Mouse (Mus musculus) adipocyte (in vitro differentiated cells): ENCODE data around the gene Crtam.

Experiments used
- DNase-seq: peaks from one replicate; pipeline ENCODE4 v3.0.0-alpha.2; 2016; ENCODE audit warnings: low spot score

Gene Crtam

DNA sequence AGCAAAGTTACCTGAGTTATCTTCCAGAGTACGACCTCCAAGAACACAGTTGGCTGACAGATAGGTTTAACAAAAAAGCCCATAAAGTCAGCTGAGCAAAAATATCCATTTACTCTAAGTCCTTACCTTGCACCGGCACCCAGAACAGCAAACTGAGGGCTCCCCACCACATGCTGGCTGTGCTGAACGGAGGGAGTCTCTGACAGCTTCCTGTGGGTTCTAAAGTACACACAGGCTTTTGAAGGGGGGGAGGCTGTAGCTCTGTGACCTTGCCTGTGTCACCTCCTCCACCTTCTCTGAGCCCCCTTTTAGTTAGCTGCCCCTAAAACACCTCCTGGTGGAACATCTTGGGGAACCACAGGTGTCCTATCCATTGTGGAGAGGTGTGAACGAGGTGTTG is at the start of gene Crtam:
TSS of gene Crtam (minus strand) at position 214 of the 400 bp plus-strand sequence.
- DNase-seq = no peak

DNA sequence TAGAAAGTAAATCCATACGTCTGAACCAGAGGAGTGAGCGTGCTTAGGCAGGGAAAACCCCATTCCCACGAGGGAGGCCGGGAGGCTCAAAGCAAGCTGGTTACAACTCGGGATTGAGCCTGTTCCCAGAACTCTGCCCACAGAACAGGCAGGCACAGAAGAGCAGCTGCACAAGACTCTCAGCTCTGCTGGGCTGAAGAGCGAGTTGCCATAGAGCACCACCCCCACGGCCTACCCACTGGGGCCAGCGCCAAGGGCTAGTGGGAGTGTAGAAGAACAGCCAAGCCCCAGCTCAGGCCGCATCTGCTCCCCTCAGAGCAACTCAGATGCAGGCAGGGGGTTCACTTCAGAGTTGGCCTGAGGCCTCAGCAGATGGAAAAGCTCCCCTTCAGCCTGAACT is 49.7 kb upstream of the Crtam start:
- peak; percentile 15 for DNase-seq

DNA sequence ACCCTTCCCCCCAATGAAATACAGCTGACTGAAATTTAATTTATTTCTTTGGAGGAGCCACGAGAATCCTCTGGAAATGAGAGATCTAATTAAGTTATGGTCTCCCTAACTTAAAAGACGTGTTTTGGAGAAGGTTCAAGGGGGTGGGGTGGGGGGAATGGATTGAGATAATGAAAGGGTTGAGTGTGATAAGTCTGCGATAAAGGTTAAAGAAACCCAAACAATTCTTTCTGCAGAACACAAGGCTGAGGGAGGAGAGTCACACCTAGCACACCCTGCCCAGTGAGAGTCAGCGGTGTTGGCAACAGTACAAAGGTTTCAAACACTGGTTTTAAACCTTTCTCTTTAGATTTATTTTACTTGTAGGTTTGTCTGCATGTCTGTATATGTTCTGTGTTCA is 49.0 kb upstream of the Crtam start:
- DNase-seq = no peak

DNA sequence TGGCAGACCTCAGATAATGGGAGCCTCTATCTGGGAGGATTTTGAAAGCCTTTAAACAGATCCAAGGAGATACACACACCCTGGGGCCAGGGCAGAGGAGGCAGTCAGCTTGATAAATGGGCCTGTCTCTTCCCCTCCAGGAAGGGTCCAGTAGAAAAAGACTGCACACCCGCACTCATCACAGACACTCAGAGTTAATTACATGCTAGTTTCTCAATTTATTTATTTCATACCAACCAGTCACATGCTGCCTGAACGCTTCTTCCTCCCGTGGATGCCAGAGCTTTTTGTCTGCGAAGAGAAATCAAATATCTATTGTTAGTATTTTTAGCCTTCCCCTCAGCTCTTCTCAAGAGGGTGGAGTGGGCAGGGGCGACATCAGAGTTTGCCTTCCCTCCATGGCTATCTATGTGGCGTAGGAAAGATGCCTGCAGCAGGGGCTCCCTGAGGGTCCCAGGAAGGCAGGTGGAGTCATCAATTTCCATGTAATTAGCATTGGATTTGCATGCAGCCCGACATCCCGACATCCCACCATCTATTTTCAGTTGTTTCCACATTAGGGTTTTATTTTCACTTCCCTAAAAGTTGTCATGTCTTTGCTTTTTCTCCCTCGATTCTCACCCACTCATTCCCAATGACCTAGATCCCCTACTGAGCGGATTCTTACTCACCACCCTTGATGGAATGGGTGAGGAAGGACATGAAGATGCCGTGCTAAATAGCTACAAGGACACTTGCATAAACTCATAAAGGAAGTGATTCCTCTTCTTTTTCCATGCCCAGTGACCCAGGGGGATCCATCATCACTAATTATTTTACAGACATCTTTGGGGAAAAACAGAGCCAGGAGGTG is 46.9 kb upstream of the Crtam start:
- DNase-seq = no peak

DNA sequence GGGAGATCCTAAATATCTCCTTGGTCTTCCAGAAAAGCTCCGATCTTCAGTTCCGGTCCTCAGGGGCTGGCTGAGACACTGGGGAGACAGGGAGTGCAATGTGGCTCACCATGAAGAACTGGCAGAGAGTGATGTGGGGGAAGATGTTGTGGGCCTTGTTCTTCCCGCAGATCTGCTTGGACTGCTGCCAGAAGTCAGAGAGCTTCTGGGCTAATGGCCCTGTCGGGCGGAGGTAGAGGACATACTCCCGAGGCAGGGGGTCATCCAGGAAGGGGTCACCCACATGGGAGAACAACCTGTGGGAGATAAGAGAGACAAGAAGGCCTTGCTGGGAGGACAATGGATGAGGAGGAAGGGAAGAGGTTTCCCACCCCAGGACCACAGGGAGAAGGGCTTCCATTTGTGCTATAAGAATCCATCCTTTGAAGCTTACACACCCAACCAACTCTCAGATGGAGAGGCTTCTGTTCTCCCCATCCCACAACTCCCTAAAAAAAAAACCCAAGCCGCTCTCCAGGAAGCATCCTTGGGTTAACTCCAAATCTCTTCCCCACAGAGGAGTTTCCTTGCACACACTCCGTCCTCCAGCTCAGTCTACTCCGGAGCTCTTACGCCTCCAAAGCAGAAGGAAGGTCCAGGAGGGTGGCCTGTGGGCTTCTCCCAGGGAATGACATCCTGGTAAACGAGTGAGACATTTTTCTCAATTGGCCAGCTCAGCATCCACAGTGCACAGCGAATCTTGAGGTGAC is 46.1 kb upstream of the Crtam start:
- DNase-seq = no peak

DNA sequence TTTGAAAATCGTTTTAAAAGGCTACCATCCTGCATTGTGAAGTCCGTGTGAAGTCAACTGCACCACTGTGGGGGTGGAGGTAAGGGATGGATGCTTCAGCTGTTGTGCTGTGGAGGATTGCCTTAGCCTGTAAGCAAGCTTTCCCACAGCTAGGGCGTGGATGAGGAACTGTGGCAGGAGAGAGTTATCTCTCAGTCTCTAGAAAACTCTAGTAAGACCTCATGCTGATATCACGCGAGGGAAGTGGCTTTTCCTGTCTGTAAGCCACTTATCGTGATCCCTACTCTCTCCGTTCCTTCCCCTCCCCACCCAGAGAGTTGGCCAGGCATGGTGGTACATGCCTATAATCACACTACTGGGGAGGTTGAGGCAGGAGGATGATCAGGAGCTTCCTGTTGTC is 44.9 kb upstream of the Crtam start:
- no peak for DNase-seq

DNA sequence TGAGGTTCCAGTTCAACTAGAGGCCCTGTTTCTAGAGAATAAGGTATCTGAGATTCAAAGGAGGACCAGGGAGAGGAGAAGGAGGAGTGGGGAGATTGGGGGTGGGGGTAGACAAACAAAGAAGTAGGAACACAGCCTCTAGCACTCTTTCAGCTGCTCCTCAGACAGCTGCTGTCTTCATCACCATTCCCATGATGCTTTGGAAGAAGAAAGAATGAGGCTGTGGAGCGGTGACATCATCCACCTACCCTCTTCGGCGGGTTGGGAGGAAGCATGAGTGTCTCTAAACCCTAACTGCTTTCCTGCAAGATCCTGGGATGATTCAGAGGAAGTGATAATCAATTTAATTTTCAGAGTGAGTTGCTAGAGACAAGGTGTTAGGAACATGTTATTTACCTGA is 44.4 kb upstream of the Crtam start:
- no peak for DNase-seq

DNA sequence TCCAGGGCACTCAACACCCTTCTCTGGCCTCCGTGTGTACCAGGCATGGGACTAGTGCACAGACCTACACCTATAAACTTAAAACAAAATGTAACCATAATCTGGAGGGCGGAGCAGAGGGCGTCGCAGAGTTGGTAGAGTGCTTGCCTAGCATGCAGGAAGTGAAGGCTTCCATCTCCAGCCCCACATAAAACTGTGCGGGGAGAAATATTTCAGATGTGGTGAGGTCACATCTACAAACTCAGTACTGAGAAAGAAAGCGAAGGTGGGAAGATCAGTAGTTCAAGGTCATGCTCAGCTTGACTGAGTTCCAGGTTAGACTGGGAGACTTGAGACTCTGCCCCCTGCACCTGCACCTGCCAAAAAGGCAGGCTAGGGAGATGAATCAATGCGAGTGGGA is 43.8 kb upstream of the Crtam start:
- no peak for DNase-seq

DNA sequence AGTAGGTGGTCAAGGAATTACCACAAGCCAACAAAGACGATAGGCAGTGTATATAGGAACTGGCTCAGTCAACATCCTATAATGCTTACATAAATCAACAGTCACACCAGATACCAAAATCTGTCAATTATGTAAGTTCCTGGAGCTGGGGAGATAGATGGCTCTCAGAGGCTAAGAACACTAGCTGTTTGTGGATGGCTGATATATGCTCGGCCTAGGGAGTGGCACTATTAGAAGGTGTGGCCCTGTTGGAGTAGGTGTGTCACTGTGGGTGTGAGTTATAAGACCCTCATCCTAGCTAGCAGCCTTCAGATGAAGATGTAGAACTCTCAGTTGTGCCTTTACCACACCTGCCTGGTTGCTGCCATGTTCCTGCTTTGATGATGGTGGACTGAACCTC is 43.2 kb upstream of the Crtam start:
- no peak for DNase-seq

DNA sequence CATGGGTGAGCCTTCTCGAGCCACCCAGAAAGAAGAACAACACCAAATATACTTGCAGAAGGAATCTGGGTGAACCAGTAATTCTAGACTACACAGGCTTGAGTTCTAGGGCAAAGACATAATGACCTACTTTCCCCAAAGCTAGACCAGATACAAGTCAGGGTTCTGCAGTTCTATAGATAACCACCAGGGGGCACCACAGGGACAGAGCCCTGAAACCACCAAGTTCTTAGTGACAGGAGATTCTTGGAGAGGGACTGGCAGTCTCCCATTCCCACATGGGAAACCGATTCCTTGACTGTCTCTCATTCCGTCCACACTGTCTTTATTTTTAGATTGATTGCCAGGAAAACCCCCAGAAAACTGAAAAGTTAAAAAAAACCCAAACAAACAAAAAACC is 40.2 kb upstream of the Crtam start:
- DNase-seq = peak; percentile 82

DNA sequence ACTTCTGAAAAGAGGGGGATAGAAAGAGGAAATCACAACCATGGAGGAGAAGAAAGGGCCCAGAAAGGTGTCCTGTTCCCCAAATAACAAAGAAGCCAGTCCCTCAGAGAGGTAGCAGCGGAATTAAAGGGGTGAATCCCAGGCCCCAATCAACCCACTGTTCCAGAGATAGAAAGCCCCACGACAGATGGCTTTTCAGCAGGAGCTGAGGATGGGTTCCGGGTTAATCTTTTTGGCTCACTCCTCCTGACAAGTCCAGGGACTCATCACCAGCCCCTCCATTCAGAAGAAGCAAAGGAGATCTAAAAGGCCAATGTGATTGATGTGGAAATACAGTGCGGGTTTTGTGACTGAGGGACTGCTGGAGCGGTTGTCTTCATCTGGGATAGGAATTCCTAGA is 39.2 kb upstream of the Crtam start:
- DNase-seq = no peak

DNA sequence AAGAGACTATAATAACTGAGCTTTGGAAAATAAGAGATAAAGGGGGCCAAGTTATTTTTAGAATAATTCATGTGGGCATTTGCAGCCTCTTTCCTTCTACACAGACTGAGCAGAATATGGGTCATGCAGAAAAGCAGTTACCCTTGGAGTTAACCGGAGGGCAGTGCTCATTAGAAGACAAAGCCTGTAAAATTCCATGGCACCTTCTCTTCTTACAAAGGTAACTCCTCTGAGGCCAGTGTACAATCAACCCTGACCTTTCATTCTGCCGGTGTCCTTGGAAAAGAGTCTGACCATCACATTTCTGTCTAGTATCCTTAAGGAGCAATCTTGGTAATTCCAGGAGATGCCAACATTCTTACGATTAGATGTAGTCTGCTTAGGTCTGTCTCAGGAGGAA is 37.0 kb upstream of the Crtam start:
- no peak for DNase-seq

DNA sequence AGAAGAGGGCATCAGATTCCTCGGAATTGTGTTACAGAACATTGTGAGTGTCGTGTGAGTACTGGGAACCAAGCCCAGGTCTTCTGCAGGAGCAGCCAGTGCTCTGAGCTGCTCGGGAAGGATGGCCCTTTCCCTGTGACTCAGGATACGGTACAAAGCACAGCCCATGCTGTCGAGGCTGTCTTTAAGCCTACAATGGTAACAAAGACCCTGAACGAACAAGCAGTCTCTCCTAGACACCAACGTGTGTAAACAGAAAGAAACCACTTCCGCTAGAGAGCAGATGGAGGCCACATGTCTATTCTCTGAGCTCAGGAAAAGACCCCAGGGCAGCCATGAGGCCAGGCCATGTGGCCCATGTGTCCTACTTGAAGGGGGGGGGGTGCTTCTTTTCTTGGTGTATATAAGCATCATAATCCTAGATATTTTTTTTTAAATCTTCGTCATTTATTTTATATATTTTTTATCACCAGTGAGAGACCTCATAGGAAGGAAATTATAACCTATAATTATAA is 33.8 kb upstream of the Crtam start:
- DNase-seq = no peak

DNA sequence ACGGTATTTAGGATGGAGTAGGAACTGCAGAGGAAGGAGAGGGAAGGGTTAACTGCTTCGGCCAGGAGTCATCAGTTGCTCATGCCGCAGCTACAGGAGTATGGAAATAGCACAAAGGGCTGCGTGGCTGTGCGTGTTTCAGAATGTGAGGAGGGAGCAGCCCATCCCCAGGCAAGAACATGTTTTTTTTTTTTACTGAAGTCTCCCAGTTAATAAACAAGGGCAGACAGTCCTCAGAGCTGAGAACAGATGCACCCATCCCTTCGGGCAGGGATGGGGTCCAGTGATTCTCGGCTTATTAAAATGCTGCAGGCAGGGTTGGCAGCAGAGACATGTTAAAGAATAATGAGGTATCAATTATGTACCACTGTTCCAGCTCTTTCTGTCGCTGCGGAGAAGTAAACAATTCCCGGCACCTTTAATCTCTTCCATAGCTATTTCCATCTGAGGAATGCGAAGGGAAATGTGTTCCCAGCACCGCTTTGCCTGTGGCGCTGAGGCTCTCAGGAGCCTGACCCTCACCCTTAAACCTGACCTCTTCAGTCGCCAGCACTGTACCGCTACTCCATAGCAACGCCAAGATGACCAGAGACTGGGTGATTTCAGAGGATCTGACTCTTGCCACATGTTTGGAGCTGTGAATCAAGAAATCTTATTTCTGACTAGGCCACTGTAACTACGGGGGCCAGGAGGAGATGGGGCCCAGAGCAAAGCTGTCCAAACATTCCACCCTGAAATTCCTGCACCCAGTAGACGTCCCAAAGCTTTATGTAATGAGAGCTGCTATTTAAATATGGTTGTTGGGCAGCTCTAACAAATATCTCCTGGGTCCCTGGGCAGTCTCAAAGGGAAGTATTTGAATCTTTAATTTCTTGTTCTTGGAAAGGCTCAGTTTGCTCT is 27.4 kb upstream of the Crtam start:
- no peak for DNase-seq

DNA sequence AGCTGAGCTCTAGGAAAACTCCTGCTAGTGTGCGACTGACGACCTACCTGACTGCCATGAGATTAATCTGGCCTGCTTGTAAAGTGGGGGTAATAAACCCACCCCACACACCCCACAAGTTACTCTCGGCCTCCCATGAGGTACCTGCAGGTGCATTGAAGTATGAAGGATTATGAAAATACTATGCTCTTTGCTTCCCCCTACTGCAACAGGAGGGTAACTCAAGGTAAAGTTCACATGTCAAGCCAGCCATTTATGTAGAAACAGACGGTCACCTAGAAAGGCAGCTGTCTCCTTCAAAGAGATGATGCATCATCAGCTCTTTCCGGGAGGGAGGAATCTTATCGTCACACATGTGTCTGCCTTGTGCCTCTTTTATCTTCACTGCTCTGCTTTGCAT is 25.4 kb upstream of the Crtam start:
- no peak for DNase-seq

DNA sequence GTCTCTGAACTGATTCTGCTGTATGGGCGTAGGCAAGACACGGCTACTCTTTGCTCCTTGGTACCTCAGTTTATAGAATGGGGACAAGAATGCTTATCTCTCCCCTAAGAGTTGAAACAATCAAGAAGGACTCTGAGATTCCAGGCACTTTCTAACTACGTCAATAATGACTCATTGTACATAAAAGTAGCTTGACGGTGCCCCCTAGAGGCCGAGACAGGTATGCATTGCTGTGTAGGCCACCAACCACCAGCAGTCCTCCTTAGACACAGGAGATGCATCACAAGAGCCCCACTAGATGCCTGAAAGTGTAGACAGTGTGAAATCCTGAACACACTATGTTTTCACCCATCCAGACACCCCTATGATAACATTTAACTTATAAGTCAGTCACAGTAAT is 24.0 kb upstream of the Crtam start:
- DNase-seq = peak; percentile 12

DNA sequence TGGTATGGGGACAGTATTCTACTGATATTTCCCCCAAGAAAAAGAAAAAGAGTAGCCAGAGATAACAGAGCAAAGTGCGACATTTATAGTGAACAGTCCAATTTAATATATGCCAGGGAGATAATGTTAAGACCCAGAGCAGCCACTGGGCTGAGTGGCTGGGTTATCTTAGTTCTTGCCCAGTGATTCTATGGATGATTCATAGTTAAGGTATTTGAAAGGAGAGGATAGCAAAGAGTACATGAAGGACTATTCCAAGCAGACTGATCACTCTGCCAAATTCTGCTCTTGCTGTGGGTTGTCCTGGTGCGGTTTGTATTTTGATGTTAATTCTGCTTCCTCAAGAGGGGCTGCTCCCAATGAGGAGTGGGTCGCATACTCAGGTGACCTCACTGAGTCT is 17.3 kb upstream of the Crtam start:
- DNase-seq = no peak

DNA sequence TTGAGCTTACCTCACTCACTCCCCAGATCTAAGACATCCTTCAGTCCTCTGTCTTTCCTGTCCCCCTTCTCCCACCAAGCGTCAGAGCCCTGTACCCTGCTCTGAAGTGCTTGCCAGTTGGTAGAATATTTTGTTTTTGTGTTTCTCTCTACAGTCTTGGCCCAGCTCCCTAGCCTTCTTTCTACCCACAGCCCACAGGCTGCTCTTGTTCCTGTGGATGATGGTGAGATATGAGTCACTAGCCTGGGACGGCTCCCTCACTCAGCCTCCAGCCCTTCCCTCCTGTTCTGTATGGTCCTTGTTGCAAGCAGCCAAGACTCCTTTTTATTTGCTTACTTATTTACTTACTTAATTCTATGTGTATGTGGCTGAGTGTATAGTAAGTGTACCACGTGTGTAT is 16.1 kb upstream of the Crtam start:
- no peak for DNase-seq

DNA sequence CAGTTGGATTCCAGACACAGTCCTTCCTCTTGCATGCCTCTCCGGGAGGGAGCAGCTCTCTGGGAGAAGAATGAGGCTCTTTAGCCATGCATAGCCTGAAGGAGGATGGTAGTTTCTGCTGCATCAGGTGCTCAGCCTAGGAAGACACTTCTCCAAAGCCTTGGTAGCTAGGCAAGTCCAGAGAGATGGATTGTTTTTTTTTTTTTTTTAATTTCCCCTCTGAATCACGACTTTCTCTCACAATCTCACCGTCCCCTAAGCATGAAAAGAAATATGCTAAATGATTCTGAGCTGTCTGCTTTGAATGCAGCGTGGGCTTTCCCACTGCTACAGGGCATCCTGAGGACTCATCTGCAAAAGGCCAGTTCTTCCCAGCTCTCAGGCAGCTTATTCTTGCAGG is 10.1 kb upstream of the Crtam start:
- DNase-seq = no peak

DNA sequence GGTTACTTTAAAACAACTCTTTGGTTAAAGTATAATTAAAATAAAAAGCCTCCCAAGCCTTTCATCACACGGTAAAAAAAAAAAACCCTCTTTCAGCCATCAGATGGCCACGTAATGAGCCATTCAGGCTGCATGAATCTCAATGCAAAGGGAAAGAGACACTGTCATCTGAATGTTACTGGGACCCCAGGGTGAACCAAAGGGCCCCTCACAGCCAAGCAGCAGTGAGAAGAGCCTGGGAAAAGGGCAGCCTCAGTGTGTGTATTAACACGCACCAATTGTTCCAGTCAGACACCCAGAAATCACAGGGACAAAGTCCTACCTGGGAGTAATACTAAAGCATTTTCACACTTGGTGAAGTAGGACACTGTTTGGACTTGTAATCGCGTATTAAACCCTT is 8.0 kb upstream of the Crtam start:
- no peak for DNase-seq

DNA sequence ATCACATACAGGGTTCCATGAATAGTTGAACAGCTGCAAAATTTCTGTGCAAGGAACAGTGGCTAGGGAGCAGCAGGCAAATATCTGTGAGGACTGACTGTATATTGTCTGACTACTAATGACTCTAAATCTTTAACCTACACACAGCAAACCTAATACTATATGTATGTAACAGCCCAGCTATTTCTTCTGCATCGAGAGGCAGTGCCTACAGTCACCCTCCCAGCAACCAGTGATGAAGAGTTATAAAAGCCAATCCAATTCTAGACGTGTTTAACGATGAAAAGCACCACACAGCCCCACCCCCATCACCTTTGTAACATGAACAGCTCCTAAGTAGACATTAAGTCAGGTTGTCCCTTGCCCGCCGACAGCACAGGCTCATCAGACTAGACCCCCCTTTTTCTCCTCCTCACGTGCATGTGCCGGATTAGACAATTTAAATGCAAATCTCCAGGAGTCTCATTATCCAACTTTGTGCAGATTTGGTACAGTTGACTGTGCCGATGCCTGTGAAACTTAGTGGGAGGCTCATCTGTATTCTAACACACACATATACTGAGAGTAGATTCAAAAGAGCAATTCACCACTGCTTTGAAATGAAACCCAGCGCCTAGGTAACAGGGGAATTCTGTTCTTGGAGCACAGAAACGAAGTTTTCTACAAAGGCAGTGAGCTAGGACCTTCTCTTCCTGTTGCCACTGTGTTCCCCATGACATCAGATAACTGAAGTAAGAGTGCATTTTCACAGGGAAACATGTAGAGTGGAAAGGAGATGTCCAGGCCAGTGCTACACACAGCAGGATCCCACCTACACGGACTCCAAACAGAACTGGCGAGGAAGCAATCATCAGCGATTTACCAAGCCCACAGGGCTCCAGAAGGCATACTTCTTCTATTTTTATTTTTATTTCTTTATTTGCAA is 7.3 kb upstream of the Crtam start:
- no peak for DNase-seq
